Mouse (Mus musculus) E14TG2a.4 (cell line): ENCODE results near the gene Galnt7.

ENCODE experiments used
- H3K27me3 ChIP-seq: 2 replicates; pipeline ENCODE4 v1.6.1; 2014; ENCODE audit warnings: low read length, control low read depth; ENCODE audit not compliant: insufficient read depth
- H3K36me3 ChIP-seq: 2 replicates; pipeline ENCODE4 v1.6.1; 2014; ENCODE audit warnings: low read length, control low read depth; ENCODE audit not compliant: insufficient read depth
- H3K4me1 ChIP-seq: replicated peaks from 2 replicates; pipeline ENCODE4 v1.6.1; 2014; ENCODE audit warnings: low read depth, low read length, control low read depth
- H3K4me3 ChIP-seq: replicated peaks from 2 replicates; pipeline ENCODE4 v1.5.1; 2014; ENCODE audit warnings: mild to moderate bottlenecking, low read length
- H3K9me3 ChIP-seq: 2 replicates; pipeline ENCODE4 v1.6.1; 2014; ENCODE audit warnings: low read length, control low read depth
- CTCF ChIP-seq: conservative IDR thresholded peaks from 2 replicates; pipeline ENCODE4 v1.5.1; 2014; ENCODE audit warnings: low read length
- NANOG ChIP-seq: IDR thresholded peaks from 2 replicates; pipeline ENCODE4 v1.6.1; 2014; ENCODE audit warnings: borderline replicate concordance, low read length, mixed read lengths
- POU5F1 ChIP-seq: IDR thresholded peaks from 2 replicates; pipeline ENCODE4 v1.6.1; 2014; ENCODE audit warnings: low read length, borderline replicate concordance

The Galnt7 gene

DNA sequence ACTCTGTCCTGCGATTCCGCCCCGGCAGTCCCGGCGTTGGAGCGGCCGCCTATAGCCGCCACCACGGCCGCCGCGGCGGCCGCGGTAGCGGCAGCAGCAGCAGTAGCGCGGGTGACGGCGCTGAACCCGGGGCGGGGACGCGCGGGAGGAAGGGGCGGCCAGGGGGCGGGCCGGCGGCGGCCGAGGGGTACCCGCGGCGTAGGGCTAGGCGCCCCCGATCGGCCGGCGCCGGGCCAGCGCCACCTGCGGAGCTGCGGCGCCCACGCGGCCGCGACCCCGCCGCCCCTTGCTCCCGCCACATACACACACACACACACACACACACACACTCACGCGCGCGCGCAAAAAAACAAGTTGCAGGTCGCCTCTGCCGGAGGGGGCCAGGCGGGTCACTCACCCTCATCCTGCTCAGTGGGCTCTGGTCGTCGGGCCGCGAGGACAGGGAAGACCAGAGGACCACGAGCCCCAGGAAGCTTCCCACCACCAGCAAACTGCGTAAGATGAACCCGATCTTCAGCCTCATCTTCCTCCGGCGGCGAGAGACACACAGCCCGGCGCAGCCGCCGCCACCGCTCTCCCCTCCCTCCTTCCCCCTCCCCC is at the start of gene Galnt7:
Gene Galnt7, minus strand, starts transcription at position 577 of the 600 bp plus-strand sequence.
- Histone ChIP-seq H3K36me3 (no peaks in the 10 kb centered on the region), H3K27me3 (peaks cover 44% of the 10 kb centered on the region), H3K4me3 (peak within 1 kb of the TSS; percentile 90), H3K4me1 (peaks cover 15% of the 10 kb centered on the region), H3K9me3 (no peaks in the 10 kb centered on the region)
- no peak for TF ChIP-seq CTCF

DNA sequence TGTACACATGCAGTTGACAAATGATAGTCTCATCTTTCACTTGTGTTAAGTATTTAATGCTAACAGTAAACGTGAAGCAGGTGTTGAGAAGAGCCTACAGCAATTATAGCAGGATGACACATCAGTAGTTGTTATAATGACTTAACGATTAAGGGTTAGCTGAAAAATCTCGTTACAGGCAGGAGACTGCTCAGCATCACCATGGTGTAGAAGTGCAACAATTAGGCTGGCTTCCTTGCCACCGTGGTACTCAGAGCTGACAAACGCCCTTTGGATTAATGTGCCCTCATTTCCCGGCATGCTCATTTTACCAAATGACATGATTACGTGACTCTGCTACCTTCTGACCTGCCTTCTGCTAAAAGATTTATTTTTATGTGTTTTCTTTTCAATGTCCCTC is 35.8 kb upstream of the Galnt7 start:
- H3K4me1 ChIP-seq = no peaks in the 10 kb centered on the region
- no peak overlapping the region for H3K4me3 ChIP-seq
- H3K27me3 ChIP-seq = no peaks in the 10 kb centered on the region
- H3K36me3 ChIP-seq = no peaks in the 10 kb centered on the region
- no peak for TF ChIP-seq CTCF
- TF ChIP-seq NANOG = no peak
- no peak for TF ChIP-seq POU5F1
- no peaks in the 10 kb centered on the region for H3K9me3 ChIP-seq

GRCm38 (mm10) chr8:57685803-57686202 is 33.0 kb upstream of the Galnt7 start:
- no peak overlapping the region for H3K4me3 ChIP-seq
- no peaks in the 10 kb centered on the region for H3K4me1 ChIP-seq
- no peaks in the 10 kb centered on the region for H3K27me3 ChIP-seq
- TF ChIP-seq CTCF (no peak), NANOG (no peak), POU5F1 (no peak)
- no peaks in the 10 kb centered on the region for H3K36me3 ChIP-seq
- H3K9me3 ChIP-seq = no peaks in the 10 kb centered on the region

GRCm38 (mm10) chr8:57680044-57680443 is 27.2 kb upstream of the Galnt7 start:
- H3K36me3 ChIP-seq = no peaks in the 10 kb centered on the region
- no peaks in the 10 kb centered on the region for H3K4me1 ChIP-seq
- no peak overlapping the region for H3K4me3 ChIP-seq
- H3K27me3 ChIP-seq = no peaks in the 10 kb centered on the region
- no peak for TF ChIP-seq POU5F1
- no peak for TF ChIP-seq CTCF
- TF ChIP-seq NANOG = no peak
- no peaks in the 10 kb centered on the region for H3K9me3 ChIP-seq

DNA sequence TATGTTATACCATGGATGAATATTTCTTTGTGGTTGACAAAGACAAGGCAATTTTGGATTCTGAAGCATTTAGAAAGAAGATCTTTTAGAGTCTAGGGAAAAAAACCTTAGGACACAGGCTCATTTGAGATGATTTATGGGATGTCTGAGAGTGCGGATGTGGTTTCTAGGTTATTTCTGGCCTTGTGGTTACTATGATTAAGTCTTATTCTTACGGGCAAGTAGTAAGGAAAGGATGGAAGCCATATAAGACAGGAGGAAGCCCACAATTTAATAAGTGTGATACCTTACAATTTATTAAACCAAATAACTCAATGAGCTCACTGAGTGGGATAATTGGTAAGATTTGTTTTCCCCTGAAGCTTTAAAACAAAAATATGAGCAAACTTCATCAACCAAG is 11.3 kb upstream of the Galnt7 start:
- no peak for TF ChIP-seq NANOG
- no peak for TF ChIP-seq POU5F1
- no peak for TF ChIP-seq CTCF
- Histone ChIP-seq H3K4me1 (no peaks in the 10 kb centered on the region), H3K4me3 (no peak overlapping the region), H3K9me3 (no peaks in the 10 kb centered on the region), H3K36me3 (no peaks in the 10 kb centered on the region), H3K27me3 (no peaks in the 10 kb centered on the region)

DNA sequence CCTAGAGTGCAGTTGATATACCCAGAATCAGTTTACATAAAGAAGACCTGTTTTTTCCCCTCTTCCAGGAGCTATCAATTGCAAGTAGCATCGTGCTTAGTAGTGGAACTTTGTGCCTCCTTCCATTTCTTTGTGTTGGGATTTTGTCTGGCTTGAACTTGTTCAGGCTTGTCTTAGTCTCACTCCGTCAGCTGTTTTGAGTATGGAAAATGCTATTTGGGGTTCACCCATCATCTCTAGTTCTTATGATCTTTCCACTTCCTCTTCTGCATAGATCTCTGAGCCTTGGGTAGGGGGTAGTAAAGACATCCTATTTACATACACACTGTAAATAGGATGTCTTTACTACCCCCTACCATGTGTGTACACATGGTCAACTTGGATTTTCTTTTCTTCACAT is 7.2 kb upstream of the Galnt7 start:
- Histone ChIP-seq H3K36me3 (no peaks in the 10 kb centered on the region), H3K4me1 (no peaks in the 10 kb centered on the region), H3K4me3 (no peak overlapping the region), H3K27me3 (peaks cover 6% of the 10 kb centered on the region; the same call in 1 of the 2 replicates), H3K9me3 (no peaks in the 10 kb centered on the region)
- TF ChIP-seq POU5F1 (no peak), CTCF (no peak), NANOG (no peak)

DNA sequence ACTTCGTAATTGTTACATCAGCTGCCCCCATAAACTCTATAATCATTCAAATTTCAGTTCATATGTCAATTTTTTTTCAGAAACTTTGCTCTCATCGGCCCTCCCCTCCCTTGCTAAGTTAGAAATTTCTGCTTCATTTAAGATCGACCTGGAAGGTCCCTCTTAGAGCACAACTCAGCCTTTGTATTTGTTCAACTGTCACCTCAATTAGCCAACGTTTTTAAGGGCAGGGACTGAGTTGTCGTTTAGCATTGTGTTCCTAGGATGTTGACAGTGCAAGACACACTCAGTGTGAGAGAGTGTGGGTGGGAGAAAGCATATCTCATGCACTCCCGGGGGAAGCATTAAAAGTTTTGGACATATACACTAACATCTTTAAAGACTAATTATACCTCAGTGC is 3.6 kb upstream of the Galnt7 start:
- Histone ChIP-seq H3K36me3 (no peaks in the 10 kb centered on the region), H3K27me3 (peaks cover 23% of the 10 kb centered on the region), H3K4me1 (peaks cover 9% of the 10 kb centered on the region), H3K9me3 (no peaks in the 10 kb centered on the region), H3K4me3 (no peak overlapping the region)
- TF ChIP-seq NANOG (no peak), POU5F1 (no peak), CTCF (no peak)

DNA sequence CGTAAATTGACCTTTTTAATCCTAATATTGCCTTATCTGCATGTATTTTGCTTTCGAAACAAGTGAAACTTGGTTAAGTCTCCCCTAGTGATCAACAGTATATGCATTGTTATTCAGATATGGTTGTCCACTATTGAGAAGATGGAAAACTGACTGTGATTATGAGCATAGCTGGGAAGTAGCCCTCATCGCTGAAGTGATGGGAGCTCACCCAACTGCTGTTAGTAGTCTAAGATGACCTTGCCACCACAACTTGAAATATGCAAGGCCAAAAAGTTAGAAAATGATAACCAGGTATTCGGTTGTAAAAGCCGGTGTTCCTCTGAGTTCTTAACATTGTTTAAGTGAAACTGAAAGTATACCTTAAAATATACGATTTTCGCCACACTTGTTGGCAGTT is 1.3 kb upstream of the Galnt7 start:
- Histone ChIP-seq H3K4me1 (peaks cover 15% of the 10 kb centered on the region), H3K27me3 (peaks cover 39% of the 10 kb centered on the region), H3K36me3 (no peaks in the 10 kb centered on the region), H3K4me3 (no peak overlapping the region), H3K9me3 (no peaks in the 10 kb centered on the region)
- no peak for TF ChIP-seq POU5F1
- no peak for TF ChIP-seq CTCF
- TF ChIP-seq NANOG = no peak

DNA sequence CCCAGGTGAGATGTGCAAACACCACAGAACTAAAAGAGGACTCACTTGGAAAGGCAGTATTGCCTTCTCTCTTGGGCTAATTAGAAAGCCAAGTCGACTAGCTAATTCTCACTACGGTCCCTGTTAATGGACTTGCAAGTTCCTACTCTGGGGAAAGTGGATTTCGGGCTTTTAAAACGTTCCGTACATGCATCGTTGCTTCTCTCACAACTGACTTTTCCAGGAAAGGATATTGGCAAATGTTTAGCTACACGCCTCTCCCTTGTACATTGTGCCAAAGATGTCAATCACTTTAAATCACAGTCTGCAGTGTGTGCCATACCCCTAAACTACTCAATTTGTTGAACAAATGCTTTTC is 915 bp upstream of the Galnt7 start:
- Histone ChIP-seq H3K4me3 (peak overlapping the region; percentile 79), H3K9me3 (no peaks in the 10 kb centered on the region), H3K4me1 (peaks cover 15% of the 10 kb centered on the region), H3K36me3 (no peaks in the 10 kb centered on the region), H3K27me3 (peaks cover 40% of the 10 kb centered on the region)
- TF ChIP-seq NANOG (no peak), POU5F1 (no peak), CTCF (no peak)
